Mouse (Mus musculus) myocyte (in vitro differentiated cells): ENCODE data around the gene Slc44a5.

Source experiments
- CEBPB ChIP-seq: IDR thresholded peaks from 2 replicates; pipeline ENCODE4 v1.6.1; 2011; ENCODE audit warnings: mild to moderate bottlenecking, moderate library complexity; ENCODE audit not compliant: poor library complexity, insufficient read depth, severe bottlenecking
- E2F4 ChIP-seq: IDR thresholded peaks from one replicate; pipeline ENCODE4 v1.6.1; 2011; ENCODE audit warnings: mild to moderate bottlenecking, control low read depth, moderate library complexity; ENCODE audit not compliant: insufficient read depth
- MAX ChIP-seq: IDR thresholded peaks from one replicate; pipeline ENCODE4 v1.6.1; 2011; ENCODE audit warnings: low read depth, mild to moderate bottlenecking, control low read depth
- POLR2A ChIP-seq: IDR thresholded peaks from one replicate; pipeline ENCODE4 v1.6.1; 2011; ENCODE audit warnings: low read depth, mild to moderate bottlenecking, control low read depth, moderate library complexity; ENCODE audit not compliant: insufficient read length
- POLR2AphosphoS2 ChIP-seq: IDR thresholded peaks from one replicate; pipeline ENCODE4 v1.6.1; 2011; ENCODE audit warnings: low read depth, control low read depth; ENCODE audit not compliant: insufficient read length
- REST ChIP-seq: IDR thresholded peaks from one replicate; pipeline ENCODE4 v1.6.1; 2011; ENCODE audit warnings: mild to moderate bottlenecking, control low read depth, moderate library complexity; ENCODE audit not compliant: insufficient read depth, insufficient read length
- SRF ChIP-seq: IDR thresholded peaks from one replicate; pipeline ENCODE4 v1.6.1; 2011; ENCODE audit warnings: low read depth; ENCODE audit not compliant: control insufficient read depth, insufficient read length
- TCF3 ChIP-seq: IDR thresholded peaks from one replicate; pipeline ENCODE4 v1.6.1; 2011; ENCODE audit warnings: low read depth, control low read depth; ENCODE audit not compliant: insufficient read length

DNA sequence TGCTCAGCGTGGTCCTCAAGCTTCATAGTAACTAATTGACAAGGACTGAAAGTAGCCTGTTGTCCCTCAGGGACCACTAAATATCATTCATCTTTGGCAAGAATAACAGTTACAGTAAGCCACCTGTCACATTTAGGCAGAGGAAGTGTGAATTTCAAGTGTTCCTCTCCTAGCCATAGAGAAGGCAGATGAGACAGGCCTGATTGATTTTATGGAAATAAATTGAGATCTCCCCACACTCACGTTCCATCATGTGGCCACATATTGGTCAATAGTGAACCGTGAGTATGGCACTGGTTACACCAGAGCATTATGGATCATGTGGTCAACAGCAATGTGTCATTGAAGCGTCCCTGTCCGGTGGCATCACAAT lies 199.3 kb downstream of the Slc44a5 start:
- TF ChIP-seq POLR2A: no peak
- no peak for TF ChIP-seq POLR2AphosphoS2
- TF ChIP-seq MAX: no peak
- no peak for TF ChIP-seq REST
- no peak for TF ChIP-seq CEBPB
- TF ChIP-seq TCF3: no peak
- no peak for TF ChIP-seq SRF
- TF ChIP-seq E2F4: no peak
